Mouse (Mus musculus) embryonic facial prominence, embryonic 14.5 days (tissue): Measurements from ENCODE around the gene Kif1c. TPM values are rescaled to one million over a fixed set of nuclear protein-coding genes. Genes with fewer than 3 reads are reported as not detected.

Experiments used
- ATAC-seq: fragments of 200-750 bp; cut with Nextera tagmentation; 2 replicates; pipeline ENCODE4 v1.8.0; 2017; ENCODE audit warnings: low read depth, moderate number of reproducible peaks, moderate TSS enrichment
- DNase-seq: peaks from one replicate; pipeline ENCODE4 v3.0.0-alpha.2; 2015; ENCODE audit warnings: low spot score
- H3K27ac ChIP-seq: fragments of 300-500 bp; sonication (generic); replicated peaks from 2 replicates; pipeline ENCODE4 v1.5.1; 2014; ENCODE audit warnings: low read depth, mild to moderate bottlenecking, low read length, moderate library complexity
- H3K27me3 ChIP-seq: fragments of 300-500 bp; sonication (generic); replicated peaks from 2 replicates; pipeline ENCODE4 v1.6.1; 2014; ENCODE audit warnings: low read length; ENCODE audit not compliant: control insufficient read depth, insufficient read depth
- H3K36me3 ChIP-seq: fragments of 300-500 bp; sonication (generic); 2 replicates; pipeline ENCODE4 v1.6.1; 2014; ENCODE audit warnings: low read length, mixed read lengths; ENCODE audit not compliant: control insufficient read depth, insufficient read depth
- H3K4me1 ChIP-seq: fragments of 300-500 bp; sonication (generic); 2 replicates; pipeline ENCODE4 v1.6.1; 2014; ENCODE audit warnings: antibody characterized with exemption, low read length; ENCODE audit not compliant: control insufficient read depth, insufficient read depth
- H3K4me2 ChIP-seq: fragments of 300-500 bp; sonication (generic); 2 replicates; pipeline ENCODE4 v1.6.1; 2014; ENCODE audit warnings: low read depth, mild to moderate bottlenecking, low read length, moderate library complexity, mixed read lengths
- H3K4me3 ChIP-seq: fragments of 300-500 bp; sonication (generic); 2 replicates; pipeline ENCODE4 v1.5.1; 2014; ENCODE audit warnings: low read depth, mild to moderate bottlenecking, low read length
- H3K9ac ChIP-seq: fragments of 300-500 bp; sonication (generic); 2 replicates; pipeline ENCODE4 v1.6.1; 2014; ENCODE audit warnings: low read depth, mild to moderate bottlenecking, low read length, moderate library complexity, mixed read lengths
- H3K9me3 ChIP-seq: fragments of 300-500 bp; sonication (generic); 2 replicates; pipeline ENCODE4 v1.6.1; 2016; ENCODE audit warnings: low read length; ENCODE audit not compliant: control insufficient read depth
- WGBS: fragments of 180-500 bp; shearing (Covaris S2); extraction: QIAGEN DNeasy Blood & Tissue Kit; methylation state at CpG from one replicate; pipeline ENCODE4 v1.1.7; 2014; 5-methylcytosine and 5-hydroxymethylcytosine counted together
- polyA plus RNA-seq: library from polyadenylated mRNA; unstranded; fragments of >200 nt; fragmentation: Nextera tagmentation; extraction: Ambion mirVana; gene quantifications from 2 replicates; pipeline ENCODE4 v1.2.1, GENCODE M21; 2014

The Kif1c gene
- polyA plus RNA-seq, 1 experiment from 2014 or later: 14.8 TPM

GRCm38 (mm10) chr11:70733256-70733655 is 32.9 kb downstream of the Kif1c start:
- Histone ChIP-seq H3K4me3 (no peak overlapping the region), H3K27me3 (no peaks in the 10 kb centered on the region), H3K27ac (no peak overlapping the region), H3K36me3 (peaks cover 12% of the 10 kb centered on the region), H3K9me3 (no peaks in the 10 kb centered on the region), H3K4me2 (no peak overlapping the region), H3K9ac (no peak overlapping the region), H3K4me1 (no peaks in the 10 kb centered on the region)
- DNase-seq (no peak), ATAC-seq (no peak)
- WGBS: 41% methylated on average over 5 of the region's 5 CpGs

- WGBS: 77% methylated on average over 5 of the region's 5 CpGs
- no peak for ATAC-seq
These were observed 37.4 kb downstream of the Kif1c start for GRCm38 (mm10) chr11:70737749-70738148.

GRCm38 (mm10) chr11:70741603-70742002 is 41.3 kb downstream of the Kif1c start:
- WGBS: 90% methylated on average over 3 of the region's 3 CpGs
- Histone ChIP-seq H3K27ac (no peak overlapping the region), H3K9me3 (no peaks in the 10 kb centered on the region), H3K4me3 (no peak overlapping the region), H3K36me3 (no peaks in the 10 kb centered on the region), H3K9ac (no peak overlapping the region), H3K27me3 (no peaks in the 10 kb centered on the region), H3K4me1 (no peaks in the 10 kb centered on the region), H3K4me2 (no peak overlapping the region)
- ATAC-seq: no peak
- no peak for DNase-seq

More at GRCm38 (mm10) chr11:70737749-70738148, 37.4 kb downstream of the Kif1c start:
- no peak overlapping the region for H3K9ac ChIP-seq
- no peaks in the 10 kb centered on the region for H3K27me3 ChIP-seq
- no peak overlapping the region for H3K4me2 ChIP-seq
- no peaks in the 10 kb centered on the region for H3K9me3 ChIP-seq
- no peak overlapping the region for H3K4me3 ChIP-seq
- no peak overlapping the region for H3K27ac ChIP-seq
- DNase-seq: no peak
- H3K36me3 ChIP-seq: no peaks in the 10 kb centered on the region
- no peaks in the 10 kb centered on the region for H3K4me1 ChIP-seq

GRCm38 (mm10) chr11:70742117-70742516 is 41.8 kb downstream of the Kif1c start:
- no peaks in the 10 kb centered on the region for H3K27me3 ChIP-seq
- no peaks in the 10 kb centered on the region for H3K36me3 ChIP-seq
- no peak overlapping the region for H3K27ac ChIP-seq
- WGBS: 74% methylated on average over 7 of the region's 7 CpGs
- H3K9ac ChIP-seq: no peak overlapping the region
- H3K9me3 ChIP-seq: no peaks in the 10 kb centered on the region
- H3K4me1 ChIP-seq: no peaks in the 10 kb centered on the region
- no peak overlapping the region for H3K4me2 ChIP-seq
- H3K4me3 ChIP-seq: no peak overlapping the region
- ATAC-seq: no peak
- DNase-seq: no peak

GRCm38 (mm10) chr11:70742581-70743459 is 42.5 kb downstream of the Kif1c start:
- Histone ChIP-seq H3K27me3 (no peaks in the 10 kb centered on the region), H3K4me3 (no peak overlapping the region), H3K27ac (no peak overlapping the region), H3K4me2 (no peak overlapping the region), H3K4me1 (no peaks in the 10 kb centered on the region), H3K9ac (no peak overlapping the region), H3K36me3 (no peaks in the 10 kb centered on the region), H3K9me3 (no peaks in the 10 kb centered on the region)
- ATAC-seq (no peak), DNase-seq (no peak)
- 68% methylated on average over 12 of the region's 12 CpGs for WGBS

- Histone ChIP-seq H3K9me3 (peaks cover 5% of the 10 kb centered on the region; the same call in 1 of the 2 replicates), H3K36me3 (no peaks in the 10 kb centered on the region), H3K4me2 (no peak overlapping the region), H3K27ac (no peak overlapping the region), H3K4me1 (no peaks in the 10 kb centered on the region), H3K9ac (no peak overlapping the region), H3K4me3 (no peak overlapping the region), H3K27me3 (no peaks in the 10 kb centered on the region)
- WGBS: 79% methylated on average over 7 of the region's 7 CpGs
- no peak for ATAC-seq
- DNase-seq: no peak
These were observed 45.3 kb downstream of the Kif1c start for GRCm38 (mm10) chr11:70745636-70746035.

GRCm38 (mm10) chr11:70747876-70748545 is 47.7 kb downstream of the Kif1c start:
- DNase-seq (no peak), ATAC-seq (no peak)
- no peak overlapping the region for H3K27ac ChIP-seq
- no peak overlapping the region for H3K9ac ChIP-seq
- WGBS: 87% methylated on average over 4 of the region's 4 CpGs
- H3K4me2 ChIP-seq: no peak overlapping the region
- no peaks in the 10 kb centered on the region for H3K4me1 ChIP-seq
- H3K36me3 ChIP-seq: no peaks in the 10 kb centered on the region
- H3K4me3 ChIP-seq: no peak overlapping the region
- no peaks in the 10 kb centered on the region for H3K27me3 ChIP-seq
- H3K9me3 ChIP-seq: peaks cover 5% of the 10 kb centered on the region; the same call in 1 of the 2 replicates

- no peak for DNase-seq
These were observed 52.1 kb downstream of the Kif1c start for GRCm38 (mm10) chr11:70752337-70753017.

More at GRCm38 (mm10) chr11:70752337-70753017, 52.1 kb downstream of the Kif1c start:
- H3K4me1 ChIP-seq: no peaks in the 10 kb centered on the region
- H3K27ac ChIP-seq: no peak overlapping the region
- no peaks in the 10 kb centered on the region for H3K27me3 ChIP-seq
- H3K4me3 ChIP-seq: no peak overlapping the region
- H3K9ac ChIP-seq: no peak overlapping the region
- H3K4me2 ChIP-seq: no peak overlapping the region
- ATAC-seq: no peak
- H3K9me3 ChIP-seq: peaks cover 5% of the 10 kb centered on the region; the same call in 1 of the 2 replicates
- 79% methylated on average over 4 of the region's 4 CpGs for WGBS
- H3K36me3 ChIP-seq: no peaks in the 10 kb centered on the region
